Mouse (Mus musculus) stomach, postnatal 0 days (tissue): Measurements from ENCODE around the gene Myo18b.

Source experiments
- CTCF ChIP-seq: IDR thresholded peaks from 2 replicates; pipeline ENCODE4 v1.5.1; 2016; ENCODE audit warnings: antibody characterized with exemption, low read depth, mild to moderate bottlenecking, moderate library complexity
- EP300 ChIP-seq: optimal IDR thresholded peaks from 2 replicates; pipeline ENCODE3; 2016; ENCODE audit warnings: antibody characterized with exemption

DNA sequence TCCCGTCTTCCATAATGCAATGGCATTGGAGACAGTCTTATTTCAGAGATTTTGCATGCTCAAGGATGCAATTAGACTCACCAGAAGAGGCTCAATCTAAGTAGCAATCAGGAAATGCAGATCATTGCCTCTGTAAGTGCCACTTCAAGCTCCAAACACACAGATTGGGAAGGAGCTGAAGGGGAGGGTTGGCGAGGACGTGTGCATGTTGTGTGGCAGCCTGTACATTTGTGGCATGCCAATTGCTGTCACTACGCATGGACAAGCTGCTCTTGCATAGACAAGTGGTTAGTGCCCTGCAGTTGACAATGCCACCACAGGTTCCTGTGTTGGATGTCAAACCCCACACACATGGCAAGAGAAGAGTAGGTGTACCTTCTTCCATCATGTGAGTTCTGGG, 88.5 kb downstream of the Myo18b start:
- TF ChIP-seq CTCF (no peak), EP300 (no peak)
